ENCODE assay signal across 18 mouse cellular contexts in the genomic region with DNA sequence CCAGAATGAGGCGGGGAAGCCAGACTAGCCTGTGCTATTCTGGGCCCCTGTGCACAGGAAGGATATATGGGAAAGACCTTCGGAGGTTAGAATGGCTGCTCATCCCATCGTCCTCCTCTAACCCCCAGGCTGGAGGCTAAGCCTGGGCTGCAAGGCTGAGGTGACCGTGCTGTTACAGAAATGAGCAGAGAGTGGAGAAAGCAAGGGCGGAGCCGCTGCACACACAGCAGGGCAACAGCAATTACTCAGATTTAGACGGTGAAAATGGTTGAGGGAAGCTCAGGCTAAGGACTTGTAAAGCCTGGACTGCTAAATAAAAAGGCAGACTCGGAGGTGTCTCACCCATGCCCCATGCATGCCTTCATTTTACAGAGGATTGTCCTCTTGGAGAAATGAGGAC. TPM values are rescaled to one million over a fixed set of nuclear protein-coding genes. Genes with fewer than 3 reads are reported as not detected.
A peak's percentile ranks its signal among the peaks of the same experiment; 100 is the strongest.
DNase-seq lines count a peak whose midpoint lies in the region; ATAC-seq and TF ChIP-seq lines count a peak whose summit lies in the region.
"Had no signal": no experiment of that assay in that cellular context is flagged by ENCODE, and none has a peak within 500 bp of the region (broad histone marks: within the 10 kb centered on the region; RNA-seq: fewer than 3 reads in every experiment).

No protein-coding gene starts in this region.

- TF ChIP-seq EP300 in heart, postnatal 0 days (IDR thresholded peaks at IDR 0.05; ENCODE audit: low read depth) = no peak

- H3K27me3 ChIP-seq in heart, postnatal 0 days (ENCODE audit: control insufficient read depth, insufficient read depth, low read length) = no peaks in the 10 kb centered on the region
- no peaks in the 10 kb centered on the region for H3K27me3 ChIP-seq in lung, embryonic 15.5 days
- H3K27me3 ChIP-seq: hindbrain, embryonic 12.5 days; neural tube, embryonic 12.5 days had no signal

- no peak for DNase-seq in gastrocnemius, adult 2 months
- no peak for DNase-seq in gastrocnemius, postnatal 4 days (ENCODE audit: low spot score in 2 of 2)
- DNase-seq in heart, postnatal 0 days (ENCODE audit: low spot score) = no peak
- DNase-seq in heart, postnatal 25 days (ENCODE audit: low spot score) = no peak
- no peak for DNase-seq in lung, adult 2 months
- DNase-seq: cerebellum, adult 9-11 months; gastrocnemius, postnatal 10 days; kidney, postnatal 36 days; layer of hippocampus, postnatal 36 days; left cerebral cortex, postnatal 4 days; right cerebral cortex, postnatal 14 days; thymus, adult 2 months had no signal

- H3K4me3 ChIP-seq in gastrocnemius, adult 2 months = peak overlapping the region; percentile 9; the same call in 1 of the 2 replicates
- H3K4me3 ChIP-seq in heart, postnatal 0 days (ENCODE audit: low read depth, low read length) = no peak overlapping the region
- no peak overlapping the region for H3K4me3 ChIP-seq in lung, embryonic 15.5 days
- no peak overlapping the region for H3K4me3 ChIP-seq in lung, adult 2 months (replicated peaks; ENCODE audit: extremely low read depth, low read depth, low read length)
- H3K4me3 ChIP-seq in cortical plate, adult 2 months (ENCODE audit: insufficient read depth, low read length) = no peak overlapping the region
- H3K4me3 ChIP-seq: hindbrain, embryonic 12.5 days; neural tube, embryonic 12.5 days had no signal

- 37% methylated on average over 8 of the region's 8 CpGs for WGBS in heart, postnatal 0 days
- WGBS in lung, embryonic 15.5 days = 48% methylated on average over 8 of the region's 8 CpGs
- 44% methylated on average over 8 of the region's 8 CpGs for WGBS in lung, adult 2 months

- intact Hi-C loops in gastrocnemius, adult 2 months (cut with DNase I) = no loop called here
- intact Hi-C loops in heart, postnatal 25 days (cut with DNase I) = loop anchor here (1.0 kb wide), 1 partner anchor 12 kb away; no protein-coding TSS in a partner anchor

- no peak for TF ChIP-seq POLR2A in lung, adult 2 months (IDR thresholded peaks at IDR 0.05; ENCODE audit: borderline replicate concordance, extremely low read depth, low read depth, low read length)
- no peak for TF ChIP-seq POLR2A in cortical plate, adult 2 months (IDR thresholded peaks at IDR 0.05; ENCODE audit: extremely low read depth, insufficient read depth, low read length)

- no peaks in the 10 kb centered on the region for H3K9me3 ChIP-seq in heart, postnatal 0 days (replicated peaks; ENCODE audit: control insufficient read depth, low read length)
- no peaks in the 10 kb centered on the region for H3K9me3 ChIP-seq in lung, embryonic 15.5 days
- H3K9me3 ChIP-seq: hindbrain, embryonic 12.5 days; neural tube, embryonic 12.5 days had no signal

- no peak overlapping the region for H3K4me2 ChIP-seq in heart, postnatal 0 days (ENCODE audit: low read depth, low read length)
- H3K4me2 ChIP-seq in lung, embryonic 15.5 days = no peak overlapping the region
- H3K4me2 ChIP-seq: hindbrain, embryonic 12.5 days; neural tube, embryonic 12.5 days had no signal

- TF ChIP-seq CTCF in gastrocnemius, adult 2 months (IDR thresholded peaks at IDR 0.05) = no peak
- no peak for TF ChIP-seq CTCF in heart, postnatal 0 days (IDR thresholded peaks at IDR 0.05; ENCODE audit: low read depth)
- no peak for TF ChIP-seq CTCF in lung, adult 2 months (IDR thresholded peaks at IDR 0.05; ENCODE audit: insufficient read depth, low read length)
- no peak for TF ChIP-seq CTCF in cortical plate, adult 2 months (IDR thresholded peaks at IDR 0.05; ENCODE audit: extremely low read depth, insufficient read depth, low read length)

- H3K36me3 ChIP-seq in heart, postnatal 0 days (replicated peaks; ENCODE audit: control insufficient read depth, insufficient read depth, low read length) = no peaks in the 10 kb centered on the region
- H3K36me3 ChIP-seq in lung, embryonic 15.5 days = no peaks in the 10 kb centered on the region
- H3K36me3 ChIP-seq: hindbrain, embryonic 12.5 days; neural tube, embryonic 12.5 days had no signal

- H3K9ac ChIP-seq in heart, postnatal 0 days (replicated peaks; ENCODE audit: low read depth, low read length) = peak overlapping the region; percentile 17; the same call in 1 of the 2 replicates
- H3K9ac ChIP-seq in lung, embryonic 15.5 days = no peak overlapping the region
- H3K9ac ChIP-seq: hindbrain, embryonic 12.5 days; liver, embryonic 14.5 days; neural tube, embryonic 12.5 days had no signal

- peaks cover 25% of the 10 kb centered on the region for H3K4me1 ChIP-seq in heart, postnatal 0 days (ENCODE audit: control insufficient read depth, insufficient read depth)
- H3K4me1 ChIP-seq in lung, embryonic 15.5 days = peaks cover 42% of the 10 kb centered on the region
- peaks cover 64% of the 10 kb centered on the region for H3K4me1 ChIP-seq in lung, adult 2 months (ENCODE audit: control insufficient read depth, insufficient read depth, low read length)
- peaks cover 2% of the 10 kb centered on the region; the same call in 1 of the 2 replicates for H3K4me1 ChIP-seq in cortical plate, adult 2 months (ENCODE audit: control insufficient read depth, insufficient read depth, low read length)
- H3K4me1 ChIP-seq: neural tube, embryonic 12.5 days had no signal

- ATAC-seq in heart, postnatal 0 days (ENCODE audit: insufficient read depth, low read depth) = no peak
- ATAC-seq in lung, embryonic 15.5 days (ENCODE audit: borderline replicate concordance, extremely low read depth, low FRiP score, low TSS enrichment) = no peak

- peak overlapping the region; percentile 89 for H3K27ac ChIP-seq in gastrocnemius, adult 2 months
- peak overlapping the region; percentile 88 for H3K27ac ChIP-seq in heart, postnatal 0 days (ENCODE audit: low read depth)
- peak overlapping the region; percentile 35; the same call in 1 of the 2 replicates for H3K27ac ChIP-seq in lung, embryonic 15.5 days
- peak overlapping the region; percentile 49; the same call in 1 of the 2 replicates for H3K27ac ChIP-seq in cortical plate, adult 2 months (ENCODE audit: insufficient read depth, low read length)
- H3K27ac ChIP-seq: hindbrain, embryonic 12.5 days; liver, embryonic 14.5 days; neural tube, embryonic 12.5 days had no signal

RNA-seq across cellular contexts. Expression of gene Epas1, which starts 45.0 kb away (rescaled TPM):
- 100 to 1,000 TPM in 1 of 2 experiments, 10 to 100 TPM in 1; 96.6 to 127 TPM for total RNA-seq in gastrocnemius, adult 2 months (2021)
- total RNA-seq in gastrocnemius, postnatal 4 days (2021) = 10 to 100 TPM; 51.0 to 57.3 TPM
- 28.7 and 38.3 TPM in 2 replicates for total RNA-seq in heart, postnatal 0 days (2014; rRNA removed; ENCODE audit: low replicate concordance)
- polyA plus RNA-seq in heart, postnatal 0 days (2015; fragmentation: Nextera tagmentation; extraction: Ambion mirVana) = 9.1 and 9.2 TPM in 2 replicates
- 100 to 1,000 TPM; 235 to 266 TPM for total RNA-seq in heart, postnatal 25 days (2021)
- 8.8 and 10.1 TPM in 2 replicates for polyA plus RNA-seq in lung, embryonic 15.5 days (2015; fragmentation: Nextera tagmentation; extraction: Ambion mirVana)
- polyA plus RNA-seq in lung, adult 2 months (2012; rRNA removed) = 777 and 943 TPM in 2 replicates
- polyA plus RNA-seq in cortical plate, adult 2 months (2012; rRNA removed) = 70.1 and 76.0 TPM in 2 replicates
- total RNA-seq: megakaryocyte-erythroid progenitor cell, adult 5-6 weeks had no signal

Comparison
In these comparisons a context has a peak if more than half of its experiments do, and no peak if none do; other contexts are left out.
1. H3K27ac ChIP-seq: peak in every context shown above with its lines; median percentile 89 in gastrocnemius, adult 2 months; 88 in heart, postnatal 0 days; 49 in cortical plate, adult 2 months; 35 in lung, embryonic 15.5 days.